Mouse (Mus musculus): Measurements from ENCODE around the gene Gm3020.
"Not testable (repeated sequence)": the region's sequence is repeated elsewhere in the genome, so short reads cannot be mapped to it uniquely, and the experiment has no call there.

Gm3020 gene

DNA sequence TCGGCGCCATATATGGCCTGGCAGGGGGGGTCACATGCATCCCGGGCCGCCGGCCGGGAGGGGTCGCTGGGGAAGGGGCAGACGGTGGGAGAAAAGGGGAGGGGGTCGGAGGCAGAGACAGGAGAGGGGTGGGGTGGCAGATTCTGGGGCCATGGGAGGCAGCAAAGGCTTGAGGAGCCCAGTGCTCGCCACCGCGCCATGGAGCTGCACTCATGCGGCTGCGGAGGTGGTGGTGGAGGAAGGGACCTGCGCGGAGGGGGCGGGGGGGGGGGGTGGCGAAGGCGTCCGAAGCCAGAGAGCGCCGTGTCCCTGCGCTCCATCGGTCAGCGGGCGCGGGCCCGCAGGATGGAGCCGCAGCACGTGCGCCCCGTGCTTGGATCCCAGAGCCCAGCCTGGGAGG, at the start of gene Gm3020:
TSS of gene Gm3020 (plus strand) at position 301 of the 400 bp plus-strand sequence.
- DNase-seq: not testable (repeated sequence)

DNA sequence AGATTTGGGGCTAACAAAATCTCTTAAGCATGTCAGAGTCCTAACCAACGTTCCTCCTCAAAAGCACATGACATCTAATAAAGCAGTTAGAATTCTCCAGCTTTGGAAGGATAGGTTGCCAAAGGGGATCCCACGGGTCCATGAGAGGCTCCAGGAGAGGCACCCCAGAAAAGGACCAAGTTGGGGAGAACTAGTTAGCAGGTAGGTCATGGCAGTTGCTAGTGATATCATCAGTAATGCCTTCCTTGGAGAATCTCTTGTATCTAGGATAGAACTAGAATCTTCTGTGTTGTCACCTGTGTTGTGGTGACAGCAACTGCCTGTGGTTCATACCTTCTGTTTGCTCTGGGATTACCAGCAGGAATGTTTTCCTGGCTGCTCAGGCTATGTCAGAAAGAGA, 17.6 kb upstream of the Gm3020 start, which contains the start of gene Gm3012:
TSS of gene Gm3012 (plus strand) at position 301 of the 400 bp plus-strand sequence.
- DNase-seq: not testable (repeated sequence)

DNA sequence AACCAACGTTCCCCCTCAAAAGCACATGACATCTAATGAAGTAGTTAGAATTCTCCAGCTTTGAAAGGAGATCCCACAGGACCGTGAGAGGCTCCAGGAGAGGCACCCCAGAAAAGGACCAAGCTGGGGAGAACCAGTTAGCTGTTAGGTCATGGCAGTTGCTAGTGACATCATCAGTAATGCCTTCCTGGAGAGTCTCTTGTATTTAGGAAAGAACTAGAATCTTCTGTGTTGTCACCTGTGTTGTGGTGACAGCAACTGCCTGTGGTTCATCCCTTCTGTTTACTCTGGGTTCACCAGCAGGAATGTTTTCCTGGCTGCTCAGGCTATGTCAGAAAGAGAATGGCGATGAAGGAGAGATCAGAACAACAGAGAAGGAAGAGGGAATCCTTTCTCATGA, 36.7 kb downstream of the Gm3020 start, which contains the start of gene Gm3043:
TSS of gene Gm3043 (plus strand) at position 301 of the 400 bp plus-strand sequence.
- not testable (repeated sequence) for DNase-seq
